In genomic region chr4:10913409-10913808, GRCm38 (mm10) we compare ENCODE assay signal across 15 mouse cellular contexts. TPM values are rescaled to one million over a fixed set of nuclear protein-coding genes. Genes with fewer than 3 reads are reported as not detected.
DNase-seq lines count a peak whose midpoint lies in the region; ATAC-seq and TF ChIP-seq lines count a peak whose summit lies in the region.
"Had no signal": no experiment of that assay in that cellular context is flagged by ENCODE, and none has a peak within 500 bp of the region (broad histone marks: within the 10 kb centered on the region; RNA-seq: fewer than 3 reads in every experiment).

No protein-coding gene starts in this region.

- no peak for TF ChIP-seq EP300 in liver, postnatal 0 days (IDR thresholded peaks at IDR 0.05; ENCODE audit: low read depth)

- 85% methylated on average over 3 of the region's 3 CpGs for WGBS in hindbrain, postnatal 0 days
- WGBS in hindbrain, embryonic 11.5 days, result 85% methylated on average over 3 of the region's 3 CpGs
- 79% methylated on average over 3 of the region's 3 CpGs for WGBS in midbrain, embryonic 11.5 days
- 79% methylated on average over 3 of the region's 3 CpGs for WGBS in midbrain, embryonic 10.5 days
- WGBS in liver, postnatal 0 days (ENCODE audit: insufficient replicate concordance), result 89% methylated on average over 3 of the region's 3 CpGs

- no peaks in the 10 kb centered on the region for H3K27me3 ChIP-seq in hindbrain, postnatal 0 days (ENCODE audit: insufficient read depth, low read length)
- H3K27me3 ChIP-seq in hindbrain, embryonic 11.5 days (ENCODE audit: control insufficient read depth, insufficient read depth, low read length), result no peaks in the 10 kb centered on the region
- no peaks in the 10 kb centered on the region for H3K27me3 ChIP-seq in midbrain, embryonic 11.5 days (ENCODE audit: control insufficient read depth, insufficient read depth, low read length)
- 0 out of 2 replicates have a peak, but pooled peaks cover 4% of the 10 kb centered on the region for H3K27me3 ChIP-seq in midbrain, embryonic 10.5 days (ENCODE audit: low read depth, poor library complexity, severe bottlenecking)
- H3K27me3 ChIP-seq in liver, postnatal 0 days (ENCODE audit: insufficient read depth, low read length), result no peaks in the 10 kb centered on the region
- H3K27me3 ChIP-seq: intestine, embryonic 15.5 days; limb, embryonic 15.5 days; midbrain, embryonic 15.5 days had no signal

- H3K9ac ChIP-seq in hindbrain, postnatal 0 days (replicated peaks; ENCODE audit: low read length), result no peak overlapping the region
- H3K9ac ChIP-seq in hindbrain, embryonic 11.5 days (ENCODE audit: low read depth, low read length), result no peak overlapping the region
- H3K9ac ChIP-seq in midbrain, embryonic 11.5 days (ENCODE audit: low read length), result no peak overlapping the region
- no peak overlapping the region for H3K9ac ChIP-seq in liver, postnatal 0 days (replicated peaks)
- H3K9ac ChIP-seq: heart, embryonic 15.5 days; intestine, embryonic 15.5 days; limb, embryonic 15.5 days; midbrain, embryonic 15.5 days had no signal

- peak; percentile 18; the same call in 1 of the 2 replicates for ATAC-seq in hindbrain, postnatal 0 days
- no peak for ATAC-seq in hindbrain, embryonic 11.5 days (ENCODE audit: low FRiP score)
- no peak for ATAC-seq in midbrain, embryonic 11.5 days (ENCODE audit: low FRiP score)
- ATAC-seq in liver, postnatal 0 days, result no peak

- H3K4me1 ChIP-seq in hindbrain, postnatal 0 days (ENCODE audit: insufficient read depth, low read length), result no peaks in the 10 kb centered on the region
- no peaks in the 10 kb centered on the region for H3K4me1 ChIP-seq in hindbrain, embryonic 11.5 days (replicated peaks; ENCODE audit: control insufficient read depth, insufficient read depth, low read length)
- no peaks in the 10 kb centered on the region for H3K4me1 ChIP-seq in midbrain, embryonic 11.5 days (ENCODE audit: control insufficient read depth, insufficient read depth, low read length)
- H3K4me1 ChIP-seq in midbrain, embryonic 10.5 days, result no peaks in the 10 kb centered on the region
- H3K4me1 ChIP-seq in liver, postnatal 0 days (ENCODE audit: insufficient read depth), result peaks cover 25% of the 10 kb centered on the region
- H3K4me1 ChIP-seq: intestine, embryonic 15.5 days; limb, embryonic 15.5 days; midbrain, embryonic 15.5 days had no signal

- H3K4me2 ChIP-seq in hindbrain, postnatal 0 days (ENCODE audit: low read depth, low read length), result no peak overlapping the region
- no peak overlapping the region for H3K4me2 ChIP-seq in hindbrain, embryonic 11.5 days (replicated peaks; ENCODE audit: low read depth, low read length)
- no peak overlapping the region for H3K4me2 ChIP-seq in midbrain, embryonic 11.5 days
- H3K4me2 ChIP-seq in liver, postnatal 0 days (ENCODE audit: low read depth, low read length), result no peak overlapping the region
- H3K4me2 ChIP-seq: heart, embryonic 15.5 days; intestine, embryonic 15.5 days; limb, embryonic 15.5 days; midbrain, embryonic 15.5 days had no signal

- no peaks in the 10 kb centered on the region for H3K36me3 ChIP-seq in hindbrain, postnatal 0 days (ENCODE audit: insufficient read depth, low read length)
- no peaks in the 10 kb centered on the region for H3K36me3 ChIP-seq in hindbrain, embryonic 11.5 days (ENCODE audit: control insufficient read depth, insufficient read depth, low read length)
- no peaks in the 10 kb centered on the region for H3K36me3 ChIP-seq in midbrain, embryonic 11.5 days (ENCODE audit: control insufficient read depth, insufficient read depth, low read length)
- H3K36me3 ChIP-seq in midbrain, embryonic 10.5 days, result no peaks in the 10 kb centered on the region
- no peaks in the 10 kb centered on the region for H3K36me3 ChIP-seq in liver, postnatal 0 days (replicated peaks; ENCODE audit: insufficient read depth, low read length)
- H3K36me3 ChIP-seq: heart, embryonic 15.5 days; intestine, embryonic 15.5 days; limb, embryonic 15.5 days; midbrain, embryonic 15.5 days had no signal

- no peak for DNase-seq in hindbrain, postnatal 0 days (ENCODE audit: low spot score)
- no peak for DNase-seq in hindbrain, embryonic 11.5 days (ENCODE audit: low spot score)
- DNase-seq in midbrain, embryonic 11.5 days (ENCODE audit: low spot score, missing footprints), result peak; percentile 64
- DNase-seq in midbrain, embryonic 10.5 days (ENCODE audit: low spot score), result no peak
- peak; percentile 31 to 58 for DNase-seq in kidney, postnatal 25 days
- DNase-seq in liver, postnatal 0 days, result no peak
- DNase-seq in left cerebral cortex, adult 2 months (ENCODE audit: extremely low spot score in 1 of 2, low spot score in 2 of 2), result no peak
- DNase-seq: cerebellum, adult 2 months; gastrocnemius, postnatal 25 days; right cerebral cortex, adult 18-20 months had no signal

- no peak overlapping the region for H3K4me3 ChIP-seq in hindbrain, postnatal 0 days (ENCODE audit: low read length)
- H3K4me3 ChIP-seq in hindbrain, embryonic 11.5 days (ENCODE audit: low read depth, low read length), result no peak overlapping the region
- H3K4me3 ChIP-seq in midbrain, embryonic 11.5 days (ENCODE audit: low read depth, low read length), result no peak overlapping the region
- H3K4me3 ChIP-seq in midbrain, embryonic 10.5 days, result no peak overlapping the region
- H3K4me3 ChIP-seq in liver, postnatal 0 days (ENCODE audit: low read depth, low read length), result no peak overlapping the region
- H3K4me3 ChIP-seq in left cerebral cortex, adult 2 months, result no peak overlapping the region
- H3K4me3 ChIP-seq: heart, embryonic 15.5 days; intestine, embryonic 15.5 days; limb, embryonic 15.5 days; midbrain, embryonic 15.5 days had no signal

- TF ChIP-seq CTCF in hindbrain, postnatal 0 days (IDR thresholded peaks at IDR 0.05; ENCODE audit: low read depth), result no peak
- TF ChIP-seq CTCF in liver, postnatal 0 days (IDR thresholded peaks at IDR 0.05; ENCODE audit: low read depth), result no peak
- no peak for TF ChIP-seq CTCF in left cerebral cortex, adult 2 months (IDR thresholded peaks at IDR 0.05)

- H3K27ac ChIP-seq in hindbrain, postnatal 0 days, result no peak overlapping the region
- no peak overlapping the region for H3K27ac ChIP-seq in hindbrain, embryonic 11.5 days (ENCODE audit: low read depth, low read length)
- H3K27ac ChIP-seq in midbrain, embryonic 11.5 days (ENCODE audit: low read depth, low read length), result no peak overlapping the region
- H3K27ac ChIP-seq in midbrain, embryonic 10.5 days (replicated peaks), result no peak overlapping the region
- peak overlapping the region; percentile 85; the same call in 1 of the 2 replicates for H3K27ac ChIP-seq in liver, postnatal 0 days (ENCODE audit: low read depth)
- H3K27ac ChIP-seq in left cerebral cortex, adult 2 months, result no peak overlapping the region
- H3K27ac ChIP-seq: heart, embryonic 15.5 days; intestine, embryonic 15.5 days; limb, embryonic 15.5 days; midbrain, embryonic 15.5 days; stomach, postnatal 0 days had no signal

- intact Hi-C loops in left cerebral cortex, adult 2 months (cut with DNase I), result loop anchor here (5.0 to 10.0 kb wide), 4 partner anchors 114 to 541 kb away; no protein-coding TSS in a partner anchor

- H3K9me3 ChIP-seq in hindbrain, postnatal 0 days (ENCODE audit: low read length), result no peaks in the 10 kb centered on the region
- H3K9me3 ChIP-seq in hindbrain, embryonic 11.5 days (ENCODE audit: control insufficient read depth, low read length), result no peaks in the 10 kb centered on the region
- H3K9me3 ChIP-seq in midbrain, embryonic 11.5 days (ENCODE audit: control insufficient read depth, low read length), result no peaks in the 10 kb centered on the region
- H3K9me3 ChIP-seq in midbrain, embryonic 10.5 days (replicated peaks), result no peaks in the 10 kb centered on the region
- no peaks in the 10 kb centered on the region for H3K9me3 ChIP-seq in liver, postnatal 0 days (ENCODE audit: low read length)
- H3K9me3 ChIP-seq: heart, embryonic 15.5 days; intestine, embryonic 15.5 days; limb, embryonic 15.5 days; midbrain, embryonic 15.5 days had no signal

RNA-seq across cellular contexts. Expression of gene 2610301B20Rik, which starts 39.1 kb away (rescaled TPM):
- 27.5 and 30.3 TPM in 2 replicates for total RNA-seq in hindbrain, postnatal 0 days (2014; rRNA removed)
- 32.9 and 34.4 TPM in 2 replicates for polyA plus RNA-seq in hindbrain, postnatal 0 days (2015; fragmentation: Nextera tagmentation; extraction: Ambion mirVana)
- 55.1 and 56.2 TPM in 2 replicates for polyA plus RNA-seq in hindbrain, embryonic 11.5 days (2014; fragmentation: Nextera tagmentation; extraction: Ambion mirVana)
- 63.8 and 66.2 TPM in 2 replicates for polyA plus RNA-seq in midbrain, embryonic 11.5 days (2014; fragmentation: Nextera tagmentation; extraction: Ambion mirVana)
- 52.1 and 52.3 TPM in 2 replicates for polyA plus RNA-seq in midbrain, embryonic 10.5 days (2016; fragmentation: Nextera tagmentation; extraction: Ambion mirVana)
- 5.9 and 6.1 TPM in 2 replicates for polyA plus RNA-seq in liver, postnatal 0 days (2015; fragmentation: Nextera tagmentation; extraction: Ambion mirVana)
- 10 to 100 TPM; 31.6 to 37.1 TPM for total RNA-seq in left cerebral cortex, adult 2 months (2021)

Comparison
In these comparisons a context has a peak if more than half of its experiments do, and no peak if none do; other contexts are left out.
1. DNase-seq: peak in midbrain, embryonic 11.5 days (single experiment) and kidney, postnatal 25 days (2 of 2); none in hindbrain, postnatal 0 days (single experiment), hindbrain, embryonic 11.5 days (single experiment), midbrain, embryonic 10.5 days (single experiment), liver, postnatal 0 days (single experiment) and left cerebral cortex, adult 2 months (0 of 2).